Mouse (Mus musculus): ENCODE measurements around the gene Elp4. TPM values are rescaled to one million over a fixed set of nuclear protein-coding genes. Genes with fewer than 3 reads are reported as not detected.
A peak's percentile ranks its signal among the peaks of the same experiment; 100 is the strongest.

Gene Elp4
- polyA plus RNA-seq, 1 experiment from 2014 or later = 22.0 TPM

DNA sequence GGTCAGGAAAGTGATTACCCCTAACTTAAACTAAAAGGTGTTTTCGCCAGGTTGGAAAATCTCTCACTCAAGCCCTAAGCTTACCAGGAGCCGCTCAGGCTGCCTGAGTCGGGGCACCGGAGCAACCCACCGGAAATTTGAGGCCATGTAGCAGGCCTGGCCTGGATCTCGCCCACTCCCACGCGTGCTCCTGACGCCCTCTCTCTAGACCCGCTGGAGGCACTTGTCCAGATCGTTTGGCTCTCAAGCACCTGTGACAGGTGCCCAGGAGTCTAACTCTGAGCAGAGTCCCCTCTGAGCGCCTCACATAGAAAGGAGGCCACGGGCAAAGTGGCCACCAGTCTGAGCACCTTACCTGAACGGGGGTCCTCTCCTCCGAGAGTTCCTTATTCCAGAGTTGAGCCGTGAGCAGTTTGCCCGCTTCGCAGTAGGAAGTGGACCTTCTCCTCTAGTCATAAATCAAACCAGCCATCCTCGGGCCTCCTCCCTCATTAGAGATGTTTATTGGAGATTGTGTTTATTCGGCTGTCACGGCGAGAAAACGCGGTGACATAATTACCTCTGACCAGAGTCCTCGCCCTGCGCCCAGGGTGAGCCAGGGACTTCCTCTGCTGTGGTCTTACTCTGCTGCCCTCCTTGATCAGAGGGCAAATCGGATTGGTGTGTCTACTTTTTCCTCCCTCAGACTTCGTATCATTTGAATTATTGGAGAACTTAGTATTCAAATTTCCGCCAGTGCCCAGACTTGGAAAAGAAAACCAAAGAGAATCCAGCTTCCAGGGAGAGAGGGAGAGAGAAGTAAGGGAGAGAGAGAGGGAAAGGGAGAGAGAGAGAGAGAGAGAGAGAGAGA is 234.3 kb downstream of the Elp4 start:
- Histone ChIP-seq H3K4me1 (ENCODE audit: control insufficient read depth, insufficient read depth, low read length) (peaks cover 16% of the 10 kb centered on the region), H3K4me2 (no peak overlapping the region), H3K36me3 (ENCODE audit: control insufficient read depth, insufficient read depth, low read length) (no peaks in the 10 kb centered on the region), H3K4me3 (ENCODE audit: low read depth, low read length) (no peak overlapping the region), H3K27ac (ENCODE audit: low read depth, low read length) (no peak overlapping the region), H3K9me3 (replicated peaks; ENCODE audit: control insufficient read depth, low read length) (no peaks in the 10 kb centered on the region), H3K27me3 (ENCODE audit: control insufficient read depth, insufficient read depth, low read length) (peaks cover 98% of the 10 kb centered on the region), H3K9ac (ENCODE audit: low read depth, low read length) (no peak overlapping the region)
- ATAC-seq (replicated peaks; ENCODE audit: insufficient number of reproducible peaks, low FRiP score, low TSS enrichment) = no peak
- WGBS (ENCODE audit: insufficient replicate concordance) = 2% methylated on average over 29 of the region's 29 CpGs

DNA sequence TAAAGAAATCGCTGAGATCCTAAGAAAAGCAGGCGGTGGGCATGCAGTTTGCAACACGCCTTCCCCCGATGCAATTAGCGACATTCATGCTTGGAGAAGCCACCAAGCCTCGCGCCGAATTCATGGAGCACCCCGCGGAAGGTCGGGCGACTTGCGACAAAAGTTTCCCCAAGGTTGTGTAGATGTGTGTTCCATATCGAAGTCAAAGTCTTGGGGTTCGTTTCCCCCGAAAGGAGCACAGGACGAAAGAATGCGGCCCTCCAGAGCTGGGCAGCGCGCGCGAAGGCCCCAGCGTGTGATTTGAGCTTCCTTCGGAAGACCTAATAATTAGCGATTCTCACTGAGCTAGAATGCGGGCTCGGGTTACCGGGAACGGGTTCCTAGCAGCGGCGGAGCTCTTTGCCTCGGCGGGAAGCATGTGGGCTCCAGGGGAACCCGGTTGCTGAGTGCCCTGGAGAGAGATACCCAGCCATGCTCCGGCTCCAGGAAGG is 234.9 kb downstream of the Elp4 start:
- H3K4me3 ChIP-seq (ENCODE audit: low read depth, low read length) = no peak overlapping the region
- WGBS (ENCODE audit: insufficient replicate concordance) = under 1% methylated on average over 35 of the region's 35 CpGs

DNA sequence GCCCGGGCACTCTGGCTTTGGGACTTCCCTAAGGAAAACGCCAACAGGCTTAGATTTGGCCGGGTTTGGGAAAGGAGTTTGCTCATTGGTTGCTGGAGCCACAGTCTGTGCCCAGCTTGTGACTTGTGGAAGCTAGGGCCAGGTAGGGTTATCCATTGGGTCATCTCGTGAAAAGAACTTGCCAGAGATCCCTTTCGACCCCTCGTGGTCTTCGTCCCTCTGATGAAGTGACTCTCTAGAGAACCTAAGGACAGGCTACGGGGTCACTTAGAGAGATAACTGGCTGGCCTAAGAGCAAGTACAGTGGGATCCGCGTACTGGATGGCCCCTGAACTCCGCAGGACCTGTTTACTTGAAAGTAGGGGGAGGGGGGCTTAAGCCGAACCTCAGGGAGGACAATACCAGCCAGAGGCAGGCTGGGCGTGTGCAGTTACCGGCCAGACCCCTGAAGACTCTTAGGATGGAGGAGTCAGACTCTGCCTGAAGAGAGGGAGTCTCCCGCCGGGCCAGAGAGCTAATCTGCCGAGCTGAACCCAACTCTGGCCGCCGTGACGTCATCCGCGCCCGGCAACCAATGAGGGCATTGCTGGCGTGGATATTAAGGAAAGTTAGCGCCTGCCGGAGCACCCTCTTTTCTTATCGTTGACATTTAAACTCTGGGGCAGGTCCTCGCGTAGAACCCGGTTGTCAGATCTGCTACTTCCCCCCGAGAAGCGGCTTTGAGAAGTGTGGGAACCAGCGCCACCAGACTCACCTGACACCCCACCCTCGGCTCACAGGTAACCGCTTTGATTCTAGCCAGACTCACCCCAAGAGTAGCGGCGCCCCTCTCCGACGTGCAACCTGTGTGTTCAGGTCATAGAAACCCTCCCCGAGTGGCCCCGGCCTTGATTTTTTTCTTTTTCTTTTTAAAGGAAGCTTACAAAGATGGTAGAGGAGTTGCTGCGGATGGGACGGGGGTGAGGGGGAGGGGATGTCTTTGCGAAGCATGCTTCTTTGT is 235.8 kb downstream of the Elp4 start, which contains the start of gene Pax6:
Gene Pax6 (plus strand): TSS at position 630 of the 1,000 bp plus-strand sequence.
- peaks cover 99% of the 10 kb centered on the region for H3K27me3 ChIP-seq (ENCODE audit: control insufficient read depth, insufficient read depth, low read length)
- no peak within 1 kb of the TSS for H3K27ac ChIP-seq (ENCODE audit: low read depth, low read length)
- ATAC-seq (replicated peaks; ENCODE audit: insufficient number of reproducible peaks, low FRiP score, low TSS enrichment) = no peak
- no peaks in the 10 kb centered on the region for H3K36me3 ChIP-seq (ENCODE audit: control insufficient read depth, insufficient read depth, low read length)
- no peaks in the 10 kb centered on the region for H3K9me3 ChIP-seq (replicated peaks; ENCODE audit: control insufficient read depth, low read length)
- H3K9ac ChIP-seq (ENCODE audit: low read depth, low read length) = no peak within 1 kb of the TSS
- WGBS (ENCODE audit: insufficient replicate concordance) = under 1% methylated on average over 44 of the region's 44 CpGs
- H3K4me3 ChIP-seq (ENCODE audit: low read depth, low read length) = no peak within 1 kb of the TSS
- peaks cover 11% of the 10 kb centered on the region; the same call in 1 of the 2 replicates for H3K4me1 ChIP-seq (ENCODE audit: control insufficient read depth, insufficient read depth, low read length)
- peak within 1 kb of the TSS; percentile 42 for H3K4me2 ChIP-seq

More for the DNA sequence above, 234.9 kb downstream of the Elp4 start:
- Histone ChIP-seq H3K4me2 (peak overlapping the region; percentile 6), H3K27me3 (ENCODE audit: control insufficient read depth, insufficient read depth, low read length) (peaks cover 99% of the 10 kb centered on the region), H3K9me3 (replicated peaks; ENCODE audit: control insufficient read depth, low read length) (no peaks in the 10 kb centered on the region), H3K9ac (ENCODE audit: low read depth, low read length) (no peak overlapping the region), H3K4me1 (ENCODE audit: control insufficient read depth, insufficient read depth, low read length) (peaks cover 16% of the 10 kb centered on the region), H3K27ac (ENCODE audit: low read depth, low read length) (no peak overlapping the region), H3K36me3 (ENCODE audit: control insufficient read depth, insufficient read depth, low read length) (no peaks in the 10 kb centered on the region)
- ATAC-seq (replicated peaks; ENCODE audit: insufficient number of reproducible peaks, low FRiP score, low TSS enrichment) = no peak

DNA sequence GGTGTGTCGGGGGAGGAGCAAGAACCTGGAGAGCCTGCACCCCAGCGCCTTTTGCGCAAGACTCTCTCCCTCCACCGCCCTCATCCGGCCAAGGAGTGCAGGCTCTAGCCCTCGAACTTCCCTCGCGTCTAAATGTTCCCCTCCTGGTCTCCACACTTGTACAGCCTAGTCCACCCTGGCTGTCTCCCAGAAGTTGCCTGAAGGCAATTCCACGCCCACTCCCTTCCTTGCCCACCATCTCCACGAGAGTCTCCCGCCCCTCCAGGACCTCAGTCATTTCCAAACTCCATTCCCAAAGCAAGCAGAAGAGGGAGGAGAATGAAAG is 236.8 kb downstream of the Elp4 start:
- WGBS (ENCODE audit: insufficient replicate concordance) = under 1% methylated on average over 11 of the region's 11 CpGs
- no peaks in the 10 kb centered on the region for H3K9me3 ChIP-seq (replicated peaks; ENCODE audit: control insufficient read depth, low read length)
- peaks cover 99% of the 10 kb centered on the region for H3K27me3 ChIP-seq (ENCODE audit: control insufficient read depth, insufficient read depth, low read length)
- ATAC-seq (replicated peaks; ENCODE audit: insufficient number of reproducible peaks, low FRiP score, low TSS enrichment) = no peak
- H3K4me3 ChIP-seq (ENCODE audit: low read depth, low read length) = no peak overlapping the region
- no peaks in the 10 kb centered on the region for H3K36me3 ChIP-seq (ENCODE audit: control insufficient read depth, insufficient read depth, low read length)
- peaks cover 11% of the 10 kb centered on the region; the same call in 1 of the 2 replicates for H3K4me1 ChIP-seq (ENCODE audit: control insufficient read depth, insufficient read depth, low read length)
- no peak overlapping the region for H3K9ac ChIP-seq (ENCODE audit: low read depth, low read length)
- H3K4me2 ChIP-seq = no peak overlapping the region
- H3K27ac ChIP-seq (ENCODE audit: low read depth, low read length) = no peak overlapping the region

DNA sequence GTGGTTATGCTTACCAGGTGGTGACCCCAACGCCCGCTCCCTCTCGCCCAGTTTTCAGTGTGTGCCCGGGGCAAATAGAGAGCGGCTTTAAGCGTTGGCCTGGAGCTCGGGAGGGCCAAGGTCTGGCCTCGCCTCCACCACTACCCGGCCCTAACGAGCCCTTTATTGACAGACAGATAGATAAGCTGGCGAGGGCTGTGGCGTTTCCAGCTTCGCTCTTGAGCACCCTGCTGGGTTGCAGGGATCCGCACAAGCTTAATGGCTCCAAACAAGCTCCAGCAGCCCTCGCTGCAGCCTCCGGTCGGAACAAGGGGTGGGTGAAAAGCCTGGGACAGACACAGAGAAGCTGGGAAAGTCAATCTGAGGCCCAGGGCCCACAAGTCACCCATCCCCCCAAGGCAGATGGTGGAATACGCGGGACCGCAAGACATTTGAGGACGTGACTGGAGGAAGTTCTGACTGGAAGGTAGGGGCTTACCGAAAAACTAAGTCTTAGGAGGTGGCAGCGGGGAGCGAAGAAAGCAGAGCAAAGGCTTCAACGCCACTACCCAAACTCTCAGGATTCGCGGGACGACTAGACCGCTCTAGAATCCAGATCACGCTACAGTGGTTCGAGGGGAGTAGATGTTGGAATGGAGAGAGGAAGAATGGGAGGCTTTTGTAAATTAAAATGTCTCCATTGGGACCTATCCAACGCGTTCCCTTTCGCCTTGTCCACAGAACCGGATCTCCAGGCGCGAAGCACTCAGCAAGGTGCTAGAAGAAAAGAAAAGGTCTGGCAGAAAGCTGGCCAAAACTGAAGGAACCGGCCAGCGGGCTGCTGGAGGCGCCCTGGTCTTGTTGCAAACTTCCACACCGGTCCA is 237.4 kb downstream of the Elp4 start:
- Histone ChIP-seq H3K27me3 (ENCODE audit: control insufficient read depth, insufficient read depth, low read length) (peaks cover 96% of the 10 kb centered on the region), H3K36me3 (ENCODE audit: control insufficient read depth, insufficient read depth, low read length) (no peaks in the 10 kb centered on the region), H3K9ac (ENCODE audit: low read depth, low read length) (no peak overlapping the region), H3K9me3 (replicated peaks; ENCODE audit: control insufficient read depth, low read length) (no peaks in the 10 kb centered on the region), H3K4me2 (no peak overlapping the region; the same call in 1 of the 2 replicates), H3K4me3 (ENCODE audit: low read depth, low read length) (peak overlapping the region; percentile 18; the same call in 1 of the 2 replicates), H3K27ac (ENCODE audit: low read depth, low read length) (no peak overlapping the region), H3K4me1 (ENCODE audit: control insufficient read depth, insufficient read depth, low read length) (peaks cover 11% of the 10 kb centered on the region; the same call in 1 of the 2 replicates)
- no peak for ATAC-seq (replicated peaks; ENCODE audit: insufficient number of reproducible peaks, low FRiP score, low TSS enrichment)
- under 1% methylated on average over 41 of the region's 41 CpGs for WGBS (ENCODE audit: insufficient replicate concordance)

DNA sequence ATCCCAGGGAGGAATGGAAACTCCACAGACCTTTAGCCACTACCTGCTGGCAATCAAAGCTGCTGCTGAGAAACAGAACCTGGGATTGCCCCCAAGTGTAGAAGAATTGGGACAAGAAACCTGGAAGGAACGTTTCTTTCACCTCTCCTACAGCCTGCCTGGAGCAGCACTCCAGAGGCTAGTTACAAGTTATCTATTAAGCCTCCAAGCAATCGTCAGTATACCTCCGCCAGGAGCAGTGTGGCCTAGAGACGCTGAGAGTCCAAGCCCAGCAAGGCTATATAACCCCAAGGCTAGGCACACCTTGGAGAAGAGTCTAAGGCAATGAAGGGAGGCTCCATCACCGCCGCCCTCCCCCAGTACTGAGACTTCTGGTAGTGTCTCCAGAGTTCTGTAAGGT is 238.0 kb downstream of the Elp4 start:
- Histone ChIP-seq H3K4me3 (ENCODE audit: low read depth, low read length) (no peak overlapping the region), H3K27ac (ENCODE audit: low read depth, low read length) (no peak overlapping the region), H3K4me2 (no peak overlapping the region), H3K9ac (ENCODE audit: low read depth, low read length) (no peak overlapping the region), H3K36me3 (ENCODE audit: control insufficient read depth, insufficient read depth, low read length) (no peaks in the 10 kb centered on the region), H3K27me3 (ENCODE audit: control insufficient read depth, insufficient read depth, low read length) (peaks cover 94% of the 10 kb centered on the region), H3K4me1 (ENCODE audit: control insufficient read depth, insufficient read depth, low read length) (peaks cover 11% of the 10 kb centered on the region; the same call in 1 of the 2 replicates), H3K9me3 (replicated peaks; ENCODE audit: control insufficient read depth, low read length) (no peaks in the 10 kb centered on the region)
- ATAC-seq (replicated peaks; ENCODE audit: insufficient number of reproducible peaks, low FRiP score, low TSS enrichment) = no peak
- 2% methylated on average over 6 of the region's 6 CpGs for WGBS (ENCODE audit: insufficient replicate concordance)

DNA sequence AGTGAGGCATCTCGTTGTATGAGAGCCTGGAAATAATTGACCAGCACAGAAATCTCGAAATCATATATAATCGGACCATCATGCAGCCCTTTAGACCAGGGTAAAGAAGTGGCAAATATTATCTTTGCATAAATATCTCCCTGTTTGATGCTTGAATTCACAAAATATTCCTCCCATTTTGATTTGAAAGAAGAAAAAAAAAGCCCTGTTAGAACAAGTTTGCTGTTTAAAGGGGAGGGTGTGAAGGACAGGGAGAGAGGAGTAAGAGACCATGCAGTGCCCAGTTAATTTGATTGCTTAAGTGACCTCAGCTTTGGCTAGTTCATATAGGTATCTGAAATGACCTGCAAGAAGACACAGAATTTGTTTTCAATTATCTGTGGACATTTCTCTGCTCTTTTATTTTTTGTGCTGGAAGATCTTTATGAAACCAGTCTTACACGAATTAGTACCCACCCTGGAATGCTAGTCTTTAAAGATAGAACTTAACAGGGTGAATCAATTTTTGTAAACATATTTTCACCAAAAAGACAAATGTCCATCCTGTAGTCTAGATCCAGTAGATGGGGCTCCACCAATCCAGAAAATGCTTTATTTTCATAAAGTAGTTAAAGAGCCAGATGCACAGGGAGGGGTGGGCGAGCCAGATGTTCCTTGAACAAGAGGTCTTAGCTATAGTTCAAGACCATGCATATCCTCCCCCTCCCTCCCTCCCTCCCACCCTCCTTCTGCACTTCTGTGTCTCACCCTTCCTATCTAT is 238.7 kb downstream of the Elp4 start:
- Histone ChIP-seq H3K27ac (ENCODE audit: low read depth, low read length) (no peak overlapping the region), H3K36me3 (ENCODE audit: control insufficient read depth, insufficient read depth, low read length) (no peaks in the 10 kb centered on the region), H3K4me3 (ENCODE audit: low read depth, low read length) (no peak overlapping the region), H3K4me1 (ENCODE audit: control insufficient read depth, insufficient read depth, low read length) (peaks cover 11% of the 10 kb centered on the region; the same call in 1 of the 2 replicates), H3K9ac (ENCODE audit: low read depth, low read length) (no peak overlapping the region), H3K4me2 (no peak overlapping the region), H3K9me3 (replicated peaks; ENCODE audit: control insufficient read depth, low read length) (no peaks in the 10 kb centered on the region), H3K27me3 (ENCODE audit: control insufficient read depth, insufficient read depth, low read length) (peaks cover 91% of the 10 kb centered on the region)
- 13% methylated on average over 5 of the region's 5 CpGs for WGBS (ENCODE audit: insufficient replicate concordance)
- ATAC-seq (replicated peaks; ENCODE audit: insufficient number of reproducible peaks, low FRiP score, low TSS enrichment) = no peak

Data from heart, embryonic 11.5 days (tissue).